Mouse (Mus musculus) left cerebral cortex, postnatal 10 days (tissue): ENCODE results near the gene Ak5. TPM values are rescaled to one million over a fixed set of nuclear protein-coding genes. Genes with fewer than 3 reads are reported as not detected.

Source experiments
- total RNA-seq, 2 experiments: library from RNA; stranded (reverse); gene quantifications; 2 replicates each; pipeline ENCODE4 v1.2.3; 2021

Ak5 gene
- total RNA-seq, 2 experiments from 2014 or later: 77.3 to 88.1 TPM

Other genes starting within 250 kb of the Ak5 start
- 10 to 100 TPM; 48.0 to 48.4 TPM for gene Pigk, start 45.7 kb upstream of the Ak5 start, total RNA-seq